Mouse (Mus musculus): ENCODE measurements around the gene Pnmt.

DNA sequence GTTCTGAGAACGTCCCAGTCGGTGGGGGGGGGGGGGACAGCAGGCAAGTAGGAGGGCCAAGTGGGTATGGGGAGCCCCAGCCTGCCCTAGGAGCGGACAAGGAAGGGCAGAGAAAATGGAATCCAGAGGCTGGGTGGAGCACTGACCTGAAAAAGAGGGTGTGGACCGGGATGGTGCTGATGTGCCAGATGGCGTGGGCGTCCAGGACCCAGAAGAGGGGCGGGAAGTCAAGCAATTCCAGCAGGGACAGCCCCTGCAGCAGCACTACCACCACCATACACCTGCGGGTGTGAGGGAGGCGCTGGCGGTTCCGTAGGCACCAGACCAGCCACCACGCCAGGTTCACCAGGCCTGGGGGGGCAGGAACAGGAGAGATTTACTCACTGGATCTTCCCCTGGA, 3.9 kb downstream of the Pnmt start:
- TF ChIP-seq POLR2A (IDR thresholded peaks at IDR 0.05; ENCODE audit: borderline replicate concordance, low read depth, low read length), result no peak
- no peak for TF ChIP-seq CTCF (IDR thresholded peaks at IDR 0.05; ENCODE audit: low read depth, low read length)

All from bone marrow macrophage, adult 2 months (primary cell).